Mouse (Mus musculus) heart, postnatal 4 days (tissue): ENCODE measurements around the gene Cmtr1. TPM values are rescaled to one million over a fixed set of nuclear protein-coding genes. Genes with fewer than 3 reads are reported as not detected.
"Not testable (repeated sequence)": the region's sequence is repeated elsewhere in the genome, so short reads cannot be mapped to it uniquely, and the experiment has no call there.

Experiments
- DNase-seq: peaks from one replicate; pipeline ENCODE4 v3.0.0; 2021
- total RNA-seq, 2 experiments: library from RNA; stranded (reverse); gene quantifications; 2 replicates each; pipeline ENCODE4 v1.2.3; 2021

The Cmtr1 gene
- total RNA-seq, 2 experiments from 2014 or later, result 56.9 to 70.7 TPM

DNA sequence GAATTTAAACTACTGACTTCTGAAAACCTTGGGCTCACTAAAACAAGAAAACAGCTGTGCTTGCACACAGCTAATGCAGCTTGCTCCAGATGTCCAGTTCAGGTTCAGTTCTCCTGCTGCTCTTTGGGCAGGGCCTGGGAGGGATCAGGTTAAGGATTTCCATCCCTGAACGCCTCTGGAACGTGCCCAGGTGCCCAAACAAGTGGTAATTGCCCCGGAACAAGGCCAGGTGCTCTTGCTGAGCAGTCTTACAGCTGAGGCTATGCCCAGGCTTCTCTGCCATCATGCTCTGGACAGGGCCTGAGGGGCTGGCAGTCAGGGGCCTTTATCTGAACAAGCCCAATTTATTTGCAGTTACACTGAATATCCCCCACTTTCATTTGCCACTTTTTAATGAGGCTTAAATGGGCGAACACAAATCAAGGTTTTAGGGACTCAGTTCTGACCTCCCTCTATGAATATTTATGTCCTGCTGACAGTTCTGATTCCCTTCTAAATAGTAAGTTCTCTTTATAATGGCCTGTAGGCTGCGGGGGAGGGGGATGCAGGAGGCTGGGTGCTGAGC is 46.7 kb downstream of the Cmtr1 start:
- DNase-seq, result no peak

DNA sequence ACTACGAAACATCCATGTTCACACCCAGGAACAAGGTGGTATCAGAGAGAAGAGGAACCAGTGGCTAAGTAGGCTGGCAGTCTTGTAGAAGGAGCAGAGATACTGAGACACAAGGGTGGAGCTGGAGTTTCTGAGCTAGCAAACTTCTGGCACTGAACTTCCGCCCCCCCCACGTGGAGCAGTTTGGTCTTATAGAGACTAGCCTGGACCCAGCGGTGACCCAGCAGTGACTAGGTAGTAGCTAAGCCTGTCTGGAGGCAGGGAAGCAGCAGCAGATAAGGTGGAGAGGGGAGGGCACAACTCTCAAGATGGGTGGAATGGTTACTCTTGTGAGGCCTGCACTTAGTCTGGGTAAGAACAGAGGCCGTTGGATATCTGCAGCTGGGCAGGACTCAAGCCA is 48.4 kb downstream of the Cmtr1 start:
- no peak for DNase-seq

DNA sequence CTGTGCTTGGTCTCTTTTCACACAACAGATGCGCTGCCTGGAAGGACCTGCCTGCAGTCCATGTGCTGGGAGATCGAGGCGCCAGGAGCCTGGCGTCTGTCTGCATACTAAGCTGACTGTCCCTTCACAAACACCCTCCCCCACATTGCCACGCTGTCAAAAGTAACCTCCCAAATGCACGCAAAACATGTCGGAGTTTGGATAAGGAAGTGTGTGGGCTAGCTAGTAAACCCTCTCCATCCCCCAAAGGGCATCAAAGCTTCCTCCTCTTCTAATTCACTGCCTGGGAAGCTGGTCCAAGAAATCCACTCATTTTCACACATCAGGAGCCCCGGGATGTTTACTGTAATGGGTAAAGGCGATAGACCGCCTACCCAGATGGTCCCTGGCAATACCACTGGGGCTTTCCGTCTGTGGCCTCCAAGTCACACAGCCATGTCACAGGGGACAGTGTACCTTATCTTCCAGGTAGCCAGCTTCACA is 50.2 kb downstream of the Cmtr1 start:
- DNase-seq, result no peak

DNA sequence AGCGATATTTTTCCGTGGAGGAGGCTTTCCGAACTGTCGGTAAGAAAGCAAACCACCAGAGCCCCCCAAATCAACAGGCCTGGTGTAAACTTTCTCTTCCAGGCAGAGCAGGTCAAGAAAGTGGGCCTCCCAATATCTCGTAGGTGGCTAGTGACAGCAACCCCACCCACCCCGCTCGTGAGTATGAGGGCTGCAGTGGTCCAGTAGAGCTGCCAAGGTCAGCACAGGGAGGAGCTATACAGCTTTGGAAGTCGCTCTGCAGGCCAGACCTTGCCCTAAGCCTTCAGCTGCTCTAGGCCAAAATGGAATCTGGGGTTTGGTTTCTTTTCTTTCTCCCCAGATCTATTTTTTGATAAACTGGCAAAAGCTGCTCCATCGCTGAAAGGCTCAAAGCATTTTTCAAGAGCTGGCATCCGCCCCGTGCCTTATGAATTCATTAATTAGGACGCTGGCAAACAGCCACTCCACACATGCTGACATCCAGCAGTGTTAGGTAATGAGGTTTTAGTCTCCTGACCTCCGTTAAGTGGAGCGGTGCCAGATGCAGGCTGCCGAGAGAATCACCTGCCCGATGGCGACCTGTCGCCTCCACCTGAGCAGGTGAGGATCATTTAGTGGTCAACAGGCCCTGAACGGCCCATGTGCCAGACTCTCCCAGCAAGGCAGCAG is 50.8 kb downstream of the Cmtr1 start:
- DNase-seq, result no peak

DNA sequence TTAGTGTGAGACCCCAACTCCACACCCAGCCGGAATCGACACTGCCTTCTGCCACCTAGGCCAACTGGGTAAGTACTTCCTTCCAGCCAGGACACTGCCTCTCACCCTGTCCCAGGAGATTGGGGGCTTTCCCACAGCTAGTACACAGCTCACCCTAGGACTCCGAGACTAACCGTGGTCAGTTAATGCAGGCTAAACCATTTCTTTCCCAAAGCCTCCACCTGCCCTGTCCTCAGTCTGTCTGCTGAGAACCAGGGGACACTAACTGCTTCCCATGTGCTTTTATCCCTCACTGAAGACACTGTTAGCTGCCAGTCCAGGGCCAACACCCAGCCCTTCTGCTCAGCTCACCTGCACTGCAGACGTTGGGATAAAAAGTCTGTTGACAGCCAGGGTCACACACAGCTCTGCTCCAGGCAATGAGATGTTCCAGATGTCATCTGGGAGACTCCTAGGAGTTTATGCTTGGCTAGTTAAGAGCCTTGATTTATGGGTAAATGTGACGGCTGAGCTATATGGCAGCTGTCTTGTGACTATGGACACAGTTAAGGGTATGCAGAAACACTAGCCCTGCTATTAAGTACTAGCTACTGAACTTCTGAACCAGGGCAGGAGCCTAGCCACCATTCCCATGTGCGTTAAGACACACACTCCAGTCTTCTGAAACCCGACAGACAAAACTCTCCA is 51.5 kb downstream of the Cmtr1 start:
- no peak for DNase-seq

DNA sequence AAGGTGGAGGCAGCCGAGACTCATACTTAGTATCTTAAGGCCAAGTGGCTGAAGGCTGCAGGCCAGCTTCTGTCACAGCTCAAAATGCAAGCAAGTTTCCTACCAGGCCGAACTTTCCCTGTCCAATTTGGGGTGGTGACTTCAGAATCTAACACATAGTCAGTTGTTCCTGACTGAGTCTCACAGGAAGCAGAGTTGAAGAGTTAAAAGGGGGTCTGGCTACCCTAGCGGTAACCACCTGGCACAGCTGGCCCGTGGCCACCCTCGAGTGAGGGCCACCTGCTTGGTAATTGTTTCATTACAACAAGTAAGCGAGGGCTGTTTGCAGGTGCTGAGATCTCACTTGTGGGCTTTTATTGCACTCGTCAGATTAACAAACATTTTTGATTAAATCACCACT is 52.2 kb downstream of the Cmtr1 start:
- no peak for DNase-seq

DNA sequence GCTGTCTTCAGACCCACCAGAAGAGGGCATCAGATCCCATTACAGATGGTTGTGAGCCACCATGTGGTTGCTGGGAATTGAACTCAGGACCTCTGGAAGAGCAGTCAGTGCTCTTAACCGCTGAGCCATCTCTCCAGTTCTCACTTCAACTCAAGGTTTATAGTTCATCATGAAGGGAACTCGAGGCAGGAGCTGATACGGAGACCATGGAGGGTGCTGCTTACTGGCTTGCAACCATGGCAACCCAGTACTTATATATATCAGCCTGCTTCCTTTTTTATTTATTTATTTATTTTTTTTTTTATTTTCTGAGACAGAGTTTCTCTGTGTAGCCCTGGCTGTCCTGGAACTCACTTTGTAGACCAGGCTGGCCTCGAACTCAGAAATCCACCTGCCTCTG is 53.3 kb downstream of the Cmtr1 start:
- not testable (repeated sequence) for DNase-seq

DNA sequence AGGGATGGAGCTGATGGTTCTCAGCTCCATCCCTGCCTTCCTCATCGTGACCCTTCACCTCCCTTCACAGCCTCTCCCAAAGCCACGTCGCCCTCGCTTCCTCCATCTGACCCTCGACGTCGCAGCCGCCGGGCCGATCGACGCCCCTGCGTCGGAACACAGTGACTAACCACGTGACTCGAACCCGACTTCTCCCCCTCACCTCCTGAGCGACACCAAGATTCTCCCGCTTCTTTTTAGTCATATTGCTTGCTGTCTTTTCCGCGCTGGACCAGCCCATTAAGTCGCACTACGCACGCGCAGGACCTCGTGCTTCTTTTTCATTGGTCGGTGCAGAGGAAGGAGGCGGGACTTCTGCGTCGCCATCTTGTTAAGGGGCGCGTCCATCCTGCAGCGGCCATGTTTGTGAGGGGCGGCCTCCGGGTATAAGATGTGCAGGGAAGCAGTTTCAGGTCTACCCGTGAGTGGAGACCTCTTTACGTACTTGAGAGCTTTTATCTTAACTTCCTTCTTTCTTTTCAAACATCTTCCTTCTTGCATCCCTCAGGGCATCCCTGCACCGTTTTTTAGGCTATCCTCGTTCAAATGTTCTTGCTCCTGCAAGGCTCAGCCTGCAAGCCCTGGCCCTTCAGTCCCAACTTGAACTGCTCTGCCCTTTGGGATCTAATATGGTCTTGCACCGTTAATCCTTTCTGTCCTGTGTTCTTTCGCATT is 56.5 kb downstream of the Cmtr1 start, which contains the start of gene Ccdc167:
Ccdc167 (minus strand) TSS at position 313 of the 714 bp plus-strand sequence.
- DNase-seq, result peak; percentile 98

DNA sequence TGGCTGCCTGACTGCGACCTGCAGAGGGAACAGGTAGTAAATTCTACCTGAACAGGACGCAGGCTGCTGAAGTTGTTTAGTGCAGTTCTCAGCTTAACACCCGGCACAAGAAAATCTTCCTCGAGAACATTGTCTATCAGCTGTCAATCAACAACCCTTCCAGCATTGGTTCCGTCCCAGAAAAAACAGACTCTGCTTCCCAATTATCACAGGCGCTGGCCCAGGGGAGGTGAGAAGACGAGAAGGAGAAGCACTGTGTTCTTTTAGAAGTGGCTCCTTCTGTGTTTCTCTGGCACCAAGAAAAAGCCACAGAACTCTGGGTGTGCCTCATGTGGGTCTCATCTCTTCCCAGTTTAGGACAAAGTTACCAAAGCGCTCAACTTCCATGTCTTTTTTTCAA is 58.3 kb downstream of the Cmtr1 start:
- no peak for DNase-seq

DNA sequence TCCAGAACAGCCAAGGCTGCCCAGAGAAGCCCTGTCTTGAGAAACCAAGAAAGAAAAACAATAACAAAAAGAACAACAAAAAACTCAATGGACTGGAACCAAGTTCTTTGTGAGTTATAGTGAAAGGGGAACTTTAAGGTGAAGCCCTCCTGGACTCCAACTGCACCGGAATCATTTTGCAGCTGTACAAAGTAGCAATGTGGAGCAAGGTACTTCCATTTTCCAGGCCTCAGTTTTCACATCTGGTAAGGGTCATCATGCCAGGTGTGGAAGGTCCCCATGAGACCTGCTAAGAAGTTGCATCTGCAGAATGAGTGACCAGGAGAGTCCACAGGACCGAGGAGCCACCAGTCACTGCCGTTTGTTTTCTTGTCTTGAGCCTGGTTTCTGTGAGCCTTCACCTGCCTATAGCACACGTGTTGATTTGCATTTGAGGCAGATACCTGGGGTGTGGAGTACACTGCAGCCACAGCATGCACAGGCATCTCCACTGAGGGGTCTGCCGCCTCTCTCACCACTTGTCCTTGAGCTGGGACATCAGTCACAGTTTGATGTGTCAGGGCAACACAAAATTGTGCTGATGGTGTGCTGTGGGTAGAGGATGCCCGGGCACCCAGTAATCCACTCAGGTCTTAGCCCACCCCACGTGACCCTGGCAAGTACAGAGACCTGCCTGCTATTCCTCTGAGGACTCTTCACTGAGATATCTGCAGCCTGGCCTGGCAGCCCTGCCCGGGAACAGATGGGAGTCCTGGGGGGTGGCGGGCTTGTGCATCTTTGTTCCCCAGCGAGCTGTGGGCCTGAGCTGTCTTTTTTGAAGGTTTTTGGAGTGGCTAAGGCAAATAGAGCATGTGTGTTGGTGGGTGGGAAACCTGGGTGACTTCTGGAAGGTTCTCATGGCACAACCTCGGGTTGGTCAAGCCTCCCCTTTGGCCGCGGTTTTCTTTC is 59.5 kb downstream of the Cmtr1 start:
- no peak for DNase-seq

DNA sequence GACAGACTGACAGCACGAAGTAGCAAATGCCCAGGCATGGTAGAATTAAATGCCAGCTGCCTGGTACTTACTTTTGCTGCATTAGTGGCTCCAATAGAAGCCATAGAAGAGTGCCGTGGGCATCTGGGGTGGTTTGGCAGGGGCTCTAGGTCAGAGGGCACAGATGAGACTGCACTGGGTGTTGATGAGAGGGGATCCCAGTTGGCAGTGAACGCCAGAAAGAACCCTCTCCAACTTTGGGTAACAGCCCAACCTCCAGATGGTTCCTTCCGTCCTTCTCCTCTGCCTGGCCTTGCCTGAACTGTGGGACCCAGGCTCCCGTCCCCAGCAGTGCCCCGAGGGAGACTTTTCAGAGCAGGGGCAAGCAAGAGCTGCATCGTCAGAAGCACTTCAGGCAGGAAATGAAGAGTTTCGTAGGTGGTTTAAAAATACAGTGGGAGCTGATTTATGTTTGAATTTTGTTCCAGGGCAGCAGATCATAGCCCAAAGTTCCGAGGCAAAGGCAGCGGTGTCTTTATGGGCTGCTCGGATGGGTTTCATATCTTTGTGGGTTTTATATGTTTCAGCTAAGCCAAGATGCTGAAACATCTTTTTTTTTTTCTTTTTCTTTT is 60.5 kb downstream of the Cmtr1 start:
- no peak for DNase-seq

DNA sequence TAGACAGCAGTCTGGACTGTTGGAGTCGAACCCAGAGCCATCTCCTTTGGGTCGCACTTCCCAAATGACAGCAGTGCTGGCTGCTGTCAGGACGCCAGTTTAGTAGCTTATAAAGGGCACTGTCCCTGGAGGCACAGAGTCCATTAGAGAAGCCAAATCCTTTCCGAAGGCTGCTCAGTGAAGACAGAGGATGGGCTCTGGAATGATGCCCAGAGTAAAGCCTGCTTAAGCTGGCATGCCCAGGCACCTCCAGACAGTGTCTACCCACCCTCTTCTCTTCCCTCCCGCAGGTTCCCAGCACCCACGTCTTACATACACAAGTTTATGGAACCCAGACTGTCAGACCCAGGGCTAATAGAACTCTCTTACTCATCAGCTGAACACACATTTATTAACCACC is 64.2 kb downstream of the Cmtr1 start:
- DNase-seq, result no peak

DNA sequence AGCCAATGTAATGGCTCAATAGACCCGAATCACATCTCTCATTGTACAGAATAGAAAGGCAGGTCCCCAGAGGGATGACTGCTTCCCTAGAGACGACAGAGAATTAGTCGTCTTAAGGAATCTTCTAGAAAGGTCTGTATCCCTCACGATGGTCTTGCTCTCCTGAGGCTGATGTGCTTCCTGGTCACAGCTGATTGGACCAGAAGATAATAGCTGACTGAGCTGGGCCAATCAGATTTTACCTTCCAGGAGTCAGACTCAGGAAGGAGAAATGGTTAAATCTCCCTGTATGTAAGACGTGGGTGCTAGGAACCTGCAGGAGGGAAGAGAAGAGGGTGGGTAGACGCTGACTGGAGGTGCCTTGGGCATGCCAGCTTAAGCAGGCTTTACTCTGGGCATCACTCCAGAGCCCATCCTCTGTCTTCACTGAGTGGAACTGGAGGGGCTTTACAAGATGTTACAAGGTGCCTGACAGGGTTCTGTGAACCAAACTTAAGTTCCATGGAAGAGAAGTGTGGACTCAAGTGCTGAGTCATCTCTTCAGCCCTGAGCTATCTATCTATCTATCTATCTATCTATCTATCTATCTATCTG is 64.7 kb downstream of the Cmtr1 start:
- DNase-seq, result no peak

DNA sequence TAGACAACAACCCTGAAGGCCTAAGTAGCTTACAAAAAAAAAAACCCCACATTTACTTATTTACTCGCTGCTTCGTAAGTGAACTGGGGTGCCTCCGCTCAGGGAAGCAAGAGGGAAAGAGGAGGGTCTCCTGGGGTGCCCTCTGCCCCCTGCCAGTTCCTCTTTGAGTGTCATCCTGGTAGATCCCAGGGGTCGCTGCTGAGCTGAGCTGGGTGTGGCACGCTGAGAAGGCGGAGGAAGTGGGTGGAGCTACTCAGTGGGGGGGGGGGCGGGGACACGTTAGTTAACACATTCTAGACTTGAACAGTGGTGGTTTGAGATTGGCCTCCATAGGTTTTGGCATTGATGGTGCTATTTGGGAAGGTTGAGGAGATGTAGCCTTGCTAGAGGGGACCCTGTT is 67.7 kb downstream of the Cmtr1 start:
- no peak for DNase-seq

DNA sequence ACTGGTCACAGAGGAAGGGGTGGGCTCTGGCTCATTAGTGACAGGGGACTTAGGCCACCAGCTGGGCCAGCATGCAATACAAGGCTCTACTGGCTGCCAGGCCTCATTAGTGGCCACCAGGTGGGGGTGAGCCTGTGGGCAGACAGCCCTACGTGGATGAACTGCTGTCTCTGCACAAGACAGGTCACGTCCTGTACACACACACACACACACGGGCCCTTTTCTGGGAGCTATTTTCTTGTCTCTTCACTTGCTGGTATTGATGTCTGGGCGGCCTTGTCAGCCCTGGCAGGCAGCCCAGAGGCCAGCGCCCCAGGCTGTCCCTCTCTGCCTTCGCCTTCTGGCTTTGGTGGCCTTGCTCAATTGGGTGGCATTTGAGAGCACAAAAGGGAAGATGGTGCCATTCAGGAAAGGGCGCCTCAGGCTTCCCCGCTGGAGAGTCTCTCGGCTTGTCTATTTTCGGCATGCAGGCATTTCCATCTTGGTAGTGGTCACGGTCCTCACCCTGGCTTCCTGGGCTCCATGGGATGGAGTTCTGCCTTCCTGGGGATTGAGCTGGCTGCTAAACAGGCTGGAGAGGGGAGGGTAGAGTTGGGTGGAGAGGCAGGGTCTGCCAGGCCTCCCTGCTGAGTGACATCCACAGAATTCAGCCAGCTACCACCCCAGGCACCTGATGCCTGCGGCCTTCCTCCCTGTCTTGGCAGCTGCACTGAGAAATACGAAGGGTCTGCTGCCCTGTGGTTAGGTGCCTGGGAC is 70.3 kb downstream of the Cmtr1 start:
- peak; percentile 47 for DNase-seq

DNA sequence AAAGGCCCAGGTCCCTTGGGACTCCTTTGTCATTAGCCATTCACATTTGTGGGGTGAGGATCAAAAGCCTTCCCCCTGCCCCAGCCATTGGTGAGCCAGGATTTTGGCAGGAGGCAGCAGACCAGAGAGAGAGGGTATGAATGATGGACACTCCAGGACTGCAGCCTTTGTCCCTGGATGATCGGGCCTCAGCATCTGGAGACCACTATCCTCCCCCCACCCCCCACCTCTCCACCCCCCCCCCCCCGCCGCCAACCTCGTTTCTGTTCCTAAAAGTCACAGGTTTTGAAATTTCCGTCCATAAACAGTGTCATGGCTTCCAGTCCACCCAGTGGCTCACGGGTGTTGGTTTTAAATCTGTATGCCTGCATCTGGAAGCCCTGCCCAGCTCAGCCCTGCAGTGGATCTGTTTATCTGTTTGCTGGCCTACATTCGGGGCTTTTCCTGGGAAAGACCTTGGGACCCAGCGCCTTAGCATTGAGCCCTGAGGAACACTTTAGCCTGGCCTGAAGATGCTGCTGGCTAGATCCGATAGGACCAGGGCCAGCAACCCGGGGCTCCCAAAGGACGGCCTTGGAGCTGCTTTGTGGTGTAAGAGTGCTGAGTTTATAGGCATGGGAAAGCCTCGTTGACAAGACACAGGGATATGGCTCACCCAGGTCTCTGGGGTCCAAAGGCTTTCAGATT is 71.0 kb downstream of the Cmtr1 start:
- DNase-seq, result no peak

DNA sequence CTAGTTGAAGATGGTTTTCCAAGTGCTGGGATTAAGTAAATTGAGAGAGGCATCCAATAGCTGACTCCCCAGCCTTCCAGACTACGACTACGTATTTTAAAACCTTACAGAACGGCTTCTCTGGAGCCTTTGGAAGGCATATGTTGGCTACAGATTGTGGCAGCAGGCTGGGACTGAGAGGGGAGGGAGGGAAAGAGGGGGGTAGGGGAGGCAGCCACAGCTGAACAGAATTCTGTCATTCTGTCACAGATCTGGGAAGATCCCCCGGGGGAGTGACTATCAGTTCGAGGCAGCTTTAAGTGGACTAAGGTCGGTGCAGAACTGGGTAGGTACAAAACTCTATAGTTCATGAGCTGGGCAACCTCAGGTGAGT is 71.5 kb downstream of the Cmtr1 start:
- DNase-seq, result no peak

DNA sequence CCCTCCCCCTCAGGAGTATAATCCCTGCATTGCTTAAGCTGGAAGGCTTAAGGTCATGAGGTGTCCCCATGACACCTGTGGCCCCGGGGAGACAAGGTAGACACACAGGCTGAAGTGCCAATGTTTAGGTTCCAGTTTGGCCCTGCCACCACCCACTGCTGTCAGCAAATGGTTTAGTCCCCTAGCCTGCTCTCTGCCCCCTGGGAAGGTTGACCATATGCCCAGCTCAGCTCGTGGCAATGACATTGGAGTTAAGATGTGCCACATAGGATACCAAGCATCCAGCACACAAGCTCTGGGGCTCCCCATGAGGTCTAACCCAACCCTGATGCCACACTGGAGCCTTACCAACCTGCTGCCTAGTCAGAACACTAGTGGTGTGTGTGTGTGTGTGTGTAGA is 72.1 kb downstream of the Cmtr1 start:
- DNase-seq, result no peak

DNA sequence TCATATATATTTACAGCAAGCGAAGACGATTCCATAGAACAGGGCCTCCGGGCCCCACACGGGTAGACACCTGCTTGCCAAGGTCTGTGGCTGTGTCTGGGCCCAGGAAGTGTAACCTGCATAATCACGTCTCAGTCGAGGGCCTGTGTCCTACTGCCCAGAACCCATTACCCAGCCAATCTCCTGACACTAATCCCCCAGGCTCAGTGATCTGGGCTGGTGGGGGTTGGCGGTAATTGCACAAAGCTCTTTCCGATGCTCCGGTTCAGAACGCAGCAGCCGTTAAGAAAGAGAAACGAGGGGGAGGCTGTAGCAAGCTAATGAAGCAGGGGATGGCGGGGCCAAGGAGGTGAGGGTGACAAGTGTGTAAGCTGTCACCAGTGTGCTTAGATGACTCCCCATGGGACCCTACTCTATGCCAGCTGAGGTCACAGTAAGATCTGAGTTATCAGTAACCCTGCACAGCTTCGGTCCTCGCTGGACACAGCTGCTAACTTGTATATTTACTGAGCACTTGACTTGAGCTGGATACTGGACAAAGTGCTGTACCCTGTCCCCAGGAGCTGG is 76.1 kb downstream of the Cmtr1 start:
- no peak for DNase-seq
